Mouse (Mus musculus): Measurements from ENCODE around the gene Ggt6. TPM values are rescaled to one million over a fixed set of nuclear protein-coding genes. Genes with fewer than 3 reads are reported as not detected.

Ggt6 gene
- total and polyA plus RNA-seq, 3 experiments, result 0.13 to 0.19 TPM; not detected in 1

DNA sequence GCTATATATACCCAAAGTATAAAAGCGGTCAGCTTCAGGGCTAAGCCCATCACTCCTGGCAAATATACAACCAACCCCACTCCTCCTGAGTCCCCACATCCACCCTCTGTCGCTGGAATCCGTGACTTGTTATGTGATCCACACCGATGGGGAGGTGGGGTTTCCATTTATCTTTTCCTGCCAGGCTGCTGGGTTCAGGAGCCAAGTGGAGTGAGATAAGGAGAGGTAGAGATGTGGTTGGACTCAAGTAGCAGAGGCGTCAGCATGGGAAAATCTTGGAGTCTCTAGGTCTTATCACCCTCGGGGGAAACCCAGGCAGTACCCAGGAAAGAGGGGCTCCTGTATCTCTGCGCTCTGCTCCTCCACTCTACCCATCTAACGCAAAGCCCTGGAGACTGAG is 20.2 kb upstream of the Ggt6 start:
- Histone ChIP-seq H3K36me3 (replicated peaks in 1 of 2; ENCODE audit: control insufficient read depth in 1 of 2, insufficient read depth in 1 of 2, low read length in 1 of 2) (no peaks in the 10 kb centered on the region), H3K27me3 (replicated peaks) (peaks cover 59% of the 10 kb centered on the region), H3K79me2 (replicated peaks; ENCODE audit: control insufficient read depth, extremely low read depth, insufficient read depth, poor library complexity, severe bottlenecking) (no peaks in the 10 kb centered on the region), H3K27ac (ENCODE audit: insufficient read depth, low read depth) (no peak overlapping the region), H3K9ac (ENCODE audit: insufficient read depth, low read depth) (no peak overlapping the region), H3K4me2 (ENCODE audit: insufficient read depth, low read depth, poor library complexity, severe bottlenecking) (no peak overlapping the region), H3K4me3 (replicated peaks in 1 of 3; ENCODE audit: low read depth in 2 of 3, low read length in 2 of 3, poor library complexity in 1 of 3) (no peak overlapping the region), H3K4me1 (ENCODE audit: control insufficient read depth in 1 of 2, insufficient read depth in 2 of 2) (peaks cover 5 to 11% of the 10 kb centered on the region in 2 experiments), H3K9me3 (replicated peaks; ENCODE audit: low read length) (peaks cover 3% of the 10 kb centered on the region)
- TF ChIP-seq USF2 (conservative IDR thresholded peaks at IDR 0.05; ENCODE audit: low read depth, low read length), result no peak
- no peak for TF ChIP-seq E2F4 (IDR thresholded peaks at IDR 0.05; ENCODE audit: insufficient replicate concordance, low read depth, low read length)
- TF ChIP-seq MXI1 (IDR thresholded peaks at IDR 0.05; ENCODE audit: low read depth, low read length), result no peak
- TF ChIP-seq NELFE (IDR thresholded peaks at IDR 0.05; ENCODE audit: low read depth, low read length), result no peak
- no peak for TF ChIP-seq POLR2AphosphoS2 (IDR thresholded peaks at IDR 0.05; ENCODE audit: low read depth, low read length)
- no peak for TF ChIP-seq ELF1 (IDR thresholded peaks at IDR 0.05; ENCODE audit: low read depth, low read length)
- no peak for TF ChIP-seq UBTF (IDR thresholded peaks at IDR 0.05; ENCODE audit: low read depth, low read length)
- no peak for TF ChIP-seq SMC3 (IDR thresholded peaks at IDR 0.05; ENCODE audit: low read depth, low read length)
- no peak for TF ChIP-seq MAFK (IDR thresholded peaks at IDR 0.05; ENCODE audit: insufficient replicate concordance, low read length)
- TF ChIP-seq JUND (conservative IDR thresholded peaks at IDR 0.05; ENCODE audit: low read depth, low read length), result no peak
- TF ChIP-seq USF1 (IDR thresholded peaks at IDR 0.05; ENCODE audit: low read depth, low read length), result no peak
- TF ChIP-seq CHD2 (IDR thresholded peaks at IDR 0.05; ENCODE audit: low read length), result no peak
- no peak for TF ChIP-seq ZMIZ1 (IDR thresholded peaks at IDR 0.05; ENCODE audit: low read depth, low read length)
- no peak for TF ChIP-seq SIN3A (IDR thresholded peaks at IDR 0.05; ENCODE audit: low read length)
- no peak for TF ChIP-seq KAT2A (IDR thresholded peaks at IDR 0.05; ENCODE audit: insufficient replicate concordance, low read length)
- no peak for TF ChIP-seq PAX5 (IDR thresholded peaks at IDR 0.05; ENCODE audit: low read length)
- TF ChIP-seq TCF12 (IDR thresholded peaks at IDR 0.05; ENCODE audit: low read depth, low read length), result no peak
- dilution Hi-C loops (cut with MboI; ENCODE audit: extremely low pct_ligation_motif_present, extremely low pct_unique_long_range_greater_than_20kb, low sequenced_read_pairs), result no loop called here
- in situ Hi-C loops (cut with MboI; ENCODE audit: low pct_ligation_motif_present, low pct_unique_long_range_greater_than_20kb, low sequenced_read_pairs), result no loop called here
- DNase-seq (ENCODE audit: extremely low read depth), result no peak

- no peak overlapping the region for H3K9ac ChIP-seq (ENCODE audit: insufficient read depth, low read depth)
Measured at GRCm38 (mm10) chr11:72416666-72417065, 18.7 kb upstream of the Ggt6 start.

More at GRCm38 (mm10) chr11:72416666-72417065, 18.7 kb upstream of the Ggt6 start:
- Histone ChIP-seq H3K4me1 (ENCODE audit: control insufficient read depth in 1 of 2, insufficient read depth in 2 of 2) (peaks cover 0 to 13% of the 10 kb centered on the region in 2 experiments; a peak in 2 of 4 replicates), H3K36me3 (replicated peaks in 1 of 2; ENCODE audit: control insufficient read depth in 1 of 2, insufficient read depth in 1 of 2, low read length in 1 of 2) (no peaks in the 10 kb centered on the region), H3K27me3 (replicated peaks) (peaks cover 47% of the 10 kb centered on the region), H3K4me2 (ENCODE audit: insufficient read depth, low read depth, poor library complexity, severe bottlenecking) (no peak overlapping the region), H3K9me3 (replicated peaks; ENCODE audit: low read length) (no peaks in the 10 kb centered on the region), H3K79me2 (replicated peaks; ENCODE audit: control insufficient read depth, extremely low read depth, insufficient read depth, poor library complexity, severe bottlenecking) (no peaks in the 10 kb centered on the region), H3K27ac (ENCODE audit: insufficient read depth, low read depth) (no peak overlapping the region), H3K4me3 (replicated peaks in 1 of 3; ENCODE audit: low read depth in 2 of 3, low read length in 2 of 3, poor library complexity in 1 of 3) (no peak overlapping the region)
- TF ChIP-seq MEF2A (IDR thresholded peaks at IDR 0.05; ENCODE audit: borderline replicate concordance, low read depth, low read length), result peak; percentile 29; the same call in 1 of the 2 replicates
- no peak for TF ChIP-seq SMC3 (IDR thresholded peaks at IDR 0.05; ENCODE audit: low read depth, low read length)
- no peak for TF ChIP-seq USF1 (IDR thresholded peaks at IDR 0.05; ENCODE audit: low read depth, low read length)
- no peak for TF ChIP-seq MYC (IDR thresholded peaks at IDR 0.05; ENCODE audit: low read depth, low read length)
- no peak for TF ChIP-seq EP300 (IDR thresholded peaks at IDR 0.05; ENCODE audit: low read length)
- TF ChIP-seq GABPA (IDR thresholded peaks at IDR 0.05; ENCODE audit: insufficient replicate concordance, low read depth, low read length), result no peak
- no peak for TF ChIP-seq CTCF (conservative IDR thresholded peaks at IDR 0.05 in 1 of 2, IDR thresholded peaks at IDR 0.05 in 1 of 2; ENCODE audit: low read depth in 2 of 2, low read length in 2 of 2)
- in situ Hi-C loops (cut with MboI; ENCODE audit: low pct_ligation_motif_present, low pct_unique_long_range_greater_than_20kb, low sequenced_read_pairs) (no loop called here), dilution Hi-C loops (cut with MboI; ENCODE audit: extremely low pct_ligation_motif_present, extremely low pct_unique_long_range_greater_than_20kb, low sequenced_read_pairs) (no loop called here)
- peak; percentile 15 for DNase-seq (ENCODE audit: extremely low read depth)
